Mouse (Mus musculus) B cell, adult 2 months (primary cell): ENCODE results near the gene Gm47429.
"Not testable (repeated sequence)": the region's sequence is repeated elsewhere in the genome, so short reads cannot be mapped to it uniquely, and the experiment has no call there.

Experiments
- DNase-seq, 2 experiments: peaks; one replicate each; pipeline ENCODE4 v3.0.0; 2022

Gm47429 gene

GRCm38 (mm10) chr13:50443812-50444211 lies at the start of gene Gm47429:
Gene Gm47429, minus strand, starts transcription at chr13:50443912.
- no peak for DNase-seq

GRCm38 (mm10) chr13:50488510-50488909 lies 44.8 kb upstream of the Gm47429 start:
- DNase-seq, result not testable (repeated sequence)

- DNase-seq, result no peak
Observed at GRCm38 (mm10) chr13:50467007-50467406, 23.3 kb upstream of the Gm47429 start, which contains the start of gene Nutm2. Gene Nutm2, plus strand, starts transcription at chr13:50467307.

DNA sequence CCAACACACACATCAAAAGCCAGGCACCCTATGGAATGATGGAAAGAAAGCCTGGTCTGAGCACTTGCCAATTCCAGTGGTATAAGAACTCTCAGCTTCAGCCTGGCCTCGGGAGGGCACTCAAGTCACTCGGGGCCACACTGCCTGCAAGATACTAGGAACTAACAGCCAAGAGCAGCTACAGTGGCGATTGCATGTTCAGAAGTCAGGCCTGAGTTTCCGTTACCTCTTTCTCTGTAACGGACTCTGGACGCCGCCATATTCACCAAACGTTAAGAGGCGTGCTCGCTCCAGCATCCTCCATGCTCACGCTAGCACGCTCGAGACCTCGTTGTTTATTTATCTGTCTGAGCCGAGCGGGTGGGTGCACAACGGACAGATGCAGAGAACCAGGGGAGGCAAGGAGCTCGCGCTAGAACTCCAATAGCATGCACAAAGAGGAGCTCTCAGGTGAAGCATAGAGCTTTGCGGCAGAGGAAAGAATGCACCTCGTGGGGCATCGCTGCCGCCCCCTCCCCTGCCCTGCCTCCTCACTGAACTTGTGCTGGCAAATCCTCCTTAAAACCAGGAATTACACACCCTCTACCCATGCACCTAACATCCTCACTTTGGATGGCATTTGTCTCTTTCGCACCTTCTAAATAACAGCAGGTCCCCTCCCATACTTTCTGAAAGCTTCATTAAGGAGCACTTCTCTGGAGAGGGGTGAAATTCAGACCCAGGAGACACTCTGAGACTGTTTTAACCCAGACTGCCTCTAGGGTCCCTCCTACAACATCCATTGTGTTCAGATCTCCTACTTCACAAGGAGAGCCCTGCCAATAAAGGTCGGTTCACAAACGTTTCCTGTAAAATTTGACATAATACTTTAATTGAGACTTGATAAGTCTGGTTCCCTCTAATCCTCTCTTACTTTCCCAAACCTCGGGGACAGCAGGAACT lies 21.2 kb upstream of the Gm47429 start:
- no peak for DNase-seq

GRCm38 (mm10) chr13:50460433-50460832 lies 16.7 kb upstream of the Gm47429 start:
- DNase-seq, result not testable (repeated sequence)

DNA sequence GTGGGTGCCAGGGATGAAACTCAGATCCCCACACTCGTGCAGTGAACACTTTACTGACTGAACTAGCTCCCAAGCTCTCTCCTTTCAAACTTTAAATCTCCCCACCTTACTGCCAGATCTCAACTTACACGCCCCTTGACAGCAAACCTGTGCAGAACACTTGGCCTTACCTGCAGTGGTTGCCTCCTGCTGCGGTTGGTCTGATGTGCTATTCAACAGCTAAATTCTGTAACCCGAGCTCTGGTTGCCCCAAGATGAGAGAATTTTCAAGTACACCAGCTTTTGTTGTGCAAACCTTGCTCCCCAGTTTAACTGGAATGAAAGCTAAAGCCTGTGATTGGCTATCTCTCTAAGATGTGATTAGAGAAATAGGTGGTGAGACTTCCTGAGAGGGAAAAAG lies 9.7 kb upstream of the Gm47429 start:
- no peak for DNase-seq

DNA sequence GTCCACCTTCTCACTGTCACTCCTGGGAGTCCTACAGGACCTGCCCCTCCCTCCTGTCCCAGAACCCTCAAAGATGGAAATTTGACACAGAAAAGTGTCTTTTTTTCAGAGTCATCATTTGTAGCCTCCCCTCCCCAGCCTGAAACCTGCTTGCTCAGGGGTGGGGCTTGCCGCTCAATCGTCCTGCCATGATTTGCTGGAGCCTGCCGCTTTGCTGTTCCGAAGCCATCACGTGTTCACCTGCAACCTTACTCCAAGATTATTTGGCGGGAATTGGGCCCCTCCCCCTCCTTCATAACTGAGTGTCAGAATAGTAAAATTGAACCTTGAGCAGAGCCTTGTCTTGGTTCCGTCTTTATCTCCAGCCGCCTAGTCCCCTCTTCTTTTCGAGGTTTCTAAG lies 8.6 kb upstream of the Gm47429 start:
- DNase-seq, result not testable (repeated sequence)

DNA sequence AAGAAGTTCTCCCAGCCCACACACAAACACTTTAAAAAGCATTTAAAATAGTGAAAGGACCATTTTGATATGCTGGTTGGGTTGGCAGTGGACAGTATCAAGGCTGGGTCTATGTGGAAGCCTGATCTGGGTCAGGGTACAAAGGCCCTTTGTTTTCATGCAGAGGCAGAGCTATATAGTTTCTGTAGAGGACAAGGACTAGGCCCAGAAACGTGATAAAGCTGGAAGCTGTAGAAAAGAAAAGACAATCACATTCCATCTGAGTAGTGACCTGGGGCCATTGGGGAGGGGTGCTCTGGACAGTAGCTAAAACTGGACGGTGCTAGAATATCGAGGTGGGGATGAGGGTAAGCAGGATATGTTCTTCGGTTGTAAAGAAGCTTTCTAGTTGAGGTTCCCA lies 1.5 kb upstream of the Gm47429 start:
- DNase-seq, result no peak

- no peak for DNase-seq
Observed at GRCm38 (mm10) chr13:50426686-50427085, 17.0 kb downstream of the Gm47429 start.

DNA sequence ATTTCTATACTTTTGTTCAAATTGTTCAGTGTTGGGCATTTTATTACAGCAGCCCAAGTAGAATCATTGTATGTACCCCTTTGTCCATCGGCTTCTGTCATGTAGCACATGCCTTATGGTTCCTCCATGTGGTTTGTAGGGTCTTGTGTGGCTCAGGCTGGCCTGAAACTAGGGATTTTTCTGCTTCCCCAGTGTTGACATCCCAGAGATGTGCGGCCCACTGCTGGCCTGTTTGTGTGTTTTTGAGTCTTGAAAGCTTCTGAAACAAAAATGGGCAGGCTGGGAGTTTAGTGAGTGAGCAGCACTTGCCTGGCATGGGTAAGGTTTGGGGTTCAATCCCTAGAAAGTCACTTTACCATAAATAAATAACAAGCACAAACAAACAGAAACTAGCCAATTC lies 19.2 kb downstream of the Gm47429 start:
- DNase-seq, result no peak

GRCm38 (mm10) chr13:50423625-50424209 lies 20.0 kb downstream of the Gm47429 start:
- no peak for DNase-seq

DNA sequence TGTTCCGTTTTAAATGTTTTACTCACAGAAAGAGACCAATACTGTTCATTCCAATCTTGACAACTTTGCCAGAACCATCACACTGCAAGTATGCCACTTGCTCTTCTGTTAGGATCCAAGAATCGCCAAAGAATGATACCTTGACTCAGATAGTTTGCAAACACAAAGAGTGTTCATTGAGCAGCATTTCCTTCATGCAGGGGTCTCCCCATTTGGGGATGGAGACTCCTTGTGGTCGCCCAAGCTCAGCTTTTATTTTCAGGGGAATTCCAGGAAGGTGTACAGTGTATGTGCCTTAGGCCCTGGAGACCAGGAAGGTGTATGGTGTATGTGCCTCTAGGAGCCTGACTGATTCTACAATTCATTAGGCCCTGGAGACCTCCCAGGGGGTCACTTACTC lies 25.3 kb downstream of the Gm47429 start:
- DNase-seq, result no peak

- peak; percentile 62 to 64 for DNase-seq
Observed at GRCm38 (mm10) chr13:50417389-50418183, 26.1 kb downstream of the Gm47429 start, which contains the start of gene Fbxw17. Gene Fbxw17, plus strand, starts transcription at chr13:50417864.
